Mouse (Mus musculus): ENCODE data around the gene Itsn2.
"Not testable (repeated sequence)": the region's sequence is repeated elsewhere in the genome, so short reads cannot be mapped to it uniquely, and the experiment has no call there.

Gene Itsn2

GRCm38 (mm10) chr12:4754451-4754850 is 162.0 kb downstream of the Itsn2 start:
- in situ Hi-C loops (cut with MboI; ENCODE audit: unreplicated experiment in 2 of 2): not testable (repeated sequence)

GRCm38 (mm10) chr12:4757060-4757459 is 164.6 kb downstream of the Itsn2 start:
- in situ Hi-C loops (cut with MboI; ENCODE audit: unreplicated experiment in 2 of 2): no loop called here
